Mouse (Mus musculus) lung, embryonic 16.5 days (tissue): ENCODE data around the gene Tmem120a. TPM values are rescaled to one million over a fixed set of nuclear protein-coding genes. Genes with fewer than 3 reads are reported as not detected.

Source experiments
- ATAC-seq: fragments of 200-750 bp; cut with Nextera tagmentation; 2 replicates; pipeline ENCODE4 v1.8.0; 2017; ENCODE audit warnings: low read depth, mild to moderate bottlenecking, moderate library complexity
- H3K27ac ChIP-seq: fragments of 300-500 bp; sonication (generic); 2 replicates; pipeline ENCODE4 v1.5.1; 2014; ENCODE audit warnings: mild to moderate bottlenecking, control low read depth, low read length
- H3K27me3 ChIP-seq: fragments of 300-500 bp; sonication (generic); 2 replicates; pipeline ENCODE4 v1.6.1; 2014; ENCODE audit warnings: low read depth, low read length, mixed read lengths; ENCODE audit not compliant: control insufficient read depth, insufficient read depth
- H3K36me3 ChIP-seq: fragments of 300-500 bp; sonication (generic); 2 replicates; pipeline ENCODE4 v1.6.1; 2014; ENCODE audit warnings: low read length; ENCODE audit not compliant: control insufficient read depth, insufficient read depth
- H3K4me1 ChIP-seq: fragments of 300-500 bp; sonication (generic); replicated peaks from 2 replicates; pipeline ENCODE4 v1.6.1; 2014; ENCODE audit warnings: low read length, mixed read lengths; ENCODE audit not compliant: control insufficient read depth, insufficient read depth
- H3K4me2 ChIP-seq: fragments of 300-500 bp; sonication (generic); 2 replicates; pipeline ENCODE4 v1.6.1; 2014; ENCODE audit warnings: low read depth, low read length, control low read depth
- H3K4me3 ChIP-seq: fragments of 300-500 bp; sonication (generic); 2 replicates; pipeline ENCODE4 v1.5.1; 2014; ENCODE audit warnings: mild to moderate bottlenecking, low read length, control low read depth
- H3K9ac ChIP-seq: fragments of 300-500 bp; sonication (generic); 2 replicates; pipeline ENCODE4 v1.6.1; 2014; ENCODE audit warnings: low read length, control low read depth
- H3K9me3 ChIP-seq: fragments of 300-500 bp; sonication (generic); 2 replicates; pipeline ENCODE4 v1.6.1; 2016; ENCODE audit warnings: low read length; ENCODE audit not compliant: control insufficient read depth
- WGBS: fragments of 180-500 bp; shearing (Covaris S2); extraction: QIAGEN DNeasy Blood & Tissue Kit; methylation state at CpG from one replicate; pipeline ENCODE4 v1.1.7; 2014; 5-methylcytosine and 5-hydroxymethylcytosine counted together
- polyA plus RNA-seq: library from polyadenylated mRNA; unstranded; fragments of >200 nt; fragmentation: Nextera tagmentation; extraction: Ambion mirVana; gene quantifications from 2 replicates; pipeline ENCODE4 v1.2.1, GENCODE M21; 2015

Tmem120a gene
- polyA plus RNA-seq, 1 experiment from 2014 or later: 37.9 TPM

DNA sequence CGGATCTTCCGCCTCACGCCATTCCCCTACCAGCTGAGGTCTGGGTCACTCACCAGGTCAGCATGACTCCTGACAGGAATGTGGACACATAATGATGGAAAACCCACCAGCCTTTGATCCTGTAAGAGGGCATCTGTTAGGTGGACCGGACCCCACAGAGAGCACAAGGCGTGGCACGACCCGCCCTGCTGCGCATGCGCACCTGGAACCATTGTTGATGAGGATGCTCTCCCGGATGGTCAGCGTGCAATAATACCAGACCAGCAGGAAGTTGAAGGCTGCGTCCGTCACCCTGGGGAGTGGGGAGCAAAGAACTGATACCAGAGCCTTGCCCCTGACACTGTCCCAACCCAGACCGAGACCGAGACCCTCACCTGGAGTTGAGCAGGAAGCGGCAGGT is 7.7 kb downstream of the Tmem120a start:
- Histone ChIP-seq H3K36me3 (peaks cover 43% of the 10 kb centered on the region), H3K27ac (no peak overlapping the region), H3K9me3 (no peaks in the 10 kb centered on the region), H3K9ac (no peak overlapping the region), H3K4me2 (no peak overlapping the region), H3K27me3 (no peaks in the 10 kb centered on the region), H3K4me3 (no peak overlapping the region), H3K4me1 (no peaks in the 10 kb centered on the region)
- no peak for ATAC-seq
- WGBS: 88% methylated on average over 16 of the region's 16 CpGs

DNA sequence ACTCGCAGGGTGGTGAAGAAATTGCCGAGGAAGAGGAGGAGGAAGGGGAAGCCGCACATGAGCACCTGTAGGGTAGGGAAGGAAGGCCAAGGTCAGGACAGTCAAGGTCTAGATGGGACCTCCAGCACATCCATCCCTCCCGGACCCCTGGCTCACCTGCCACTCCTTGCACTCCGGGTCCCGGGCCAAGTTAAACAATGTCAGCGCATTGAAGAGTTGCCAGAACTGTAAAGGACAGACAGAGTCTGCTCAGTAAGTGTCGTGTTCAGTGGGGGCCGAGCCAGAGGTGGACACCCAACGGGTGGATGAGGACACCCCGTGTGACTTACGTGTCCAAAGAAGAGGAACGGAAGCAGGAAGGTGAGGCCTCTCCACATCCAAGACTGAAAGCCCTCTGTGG is 8.5 kb downstream of the Tmem120a start:
- Histone ChIP-seq H3K27me3 (no peaks in the 10 kb centered on the region), H3K4me2 (no peak overlapping the region), H3K4me1 (no peaks in the 10 kb centered on the region), H3K27ac (no peak overlapping the region), H3K9me3 (no peaks in the 10 kb centered on the region), H3K4me3 (no peak overlapping the region), H3K36me3 (peaks cover 49% of the 10 kb centered on the region), H3K9ac (no peak overlapping the region)
- 78% methylated on average over 13 of the region's 13 CpGs for WGBS
- no peak for ATAC-seq

DNA sequence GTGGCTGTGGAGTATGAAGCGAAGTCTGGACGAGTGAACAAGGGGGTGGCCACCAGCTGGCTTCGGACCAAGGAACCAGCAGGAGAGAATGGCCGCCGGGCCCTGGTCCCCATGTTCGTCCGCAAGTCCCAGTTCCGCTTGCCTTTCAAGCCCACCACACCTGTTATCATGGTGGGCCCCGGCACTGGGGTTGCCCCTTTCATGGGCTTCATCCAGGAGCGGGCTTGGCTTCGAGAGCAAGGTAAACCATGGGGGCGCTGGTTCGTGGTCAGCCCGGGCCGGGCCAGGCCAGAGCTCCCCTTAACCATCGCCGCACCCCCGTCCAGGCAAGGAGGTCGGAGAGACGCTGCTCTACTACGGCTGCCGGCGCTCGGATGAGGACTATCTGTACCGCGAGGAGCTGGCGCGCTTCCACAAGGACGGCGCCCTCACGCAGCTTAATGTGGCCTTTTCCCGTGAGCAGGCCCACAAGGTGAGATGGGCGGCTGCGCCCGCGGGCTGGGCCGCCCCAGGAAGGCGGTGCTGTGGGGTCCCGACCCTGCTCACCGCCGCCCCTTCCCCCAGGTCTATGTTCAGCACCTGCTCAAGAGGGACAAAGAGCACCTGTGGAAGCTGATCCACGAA is 10.1 kb downstream of the Tmem120a start:
- no peaks in the 10 kb centered on the region for H3K27me3 ChIP-seq
- H3K9me3 ChIP-seq: no peaks in the 10 kb centered on the region
- H3K36me3 ChIP-seq: peaks cover 57% of the 10 kb centered on the region
- 90% methylated on average over 42 of the region's 42 CpGs for WGBS
- H3K4me2 ChIP-seq: no peak overlapping the region
- no peak overlapping the region for H3K27ac ChIP-seq
- peak; percentile 2 for ATAC-seq
- no peak overlapping the region for H3K9ac ChIP-seq
- H3K4me1 ChIP-seq: no peaks in the 10 kb centered on the region
- no peak overlapping the region for H3K4me3 ChIP-seq

- no peaks in the 10 kb centered on the region for H3K27me3 ChIP-seq
- H3K4me1 ChIP-seq: no peaks in the 10 kb centered on the region
- no peak overlapping the region for H3K9ac ChIP-seq
- no peak overlapping the region for H3K4me3 ChIP-seq
- ATAC-seq: no peak
- no peak overlapping the region for H3K4me2 ChIP-seq
- H3K9me3 ChIP-seq: no peaks in the 10 kb centered on the region
- WGBS: 90% methylated on average over 4 of the region's 4 CpGs
- peaks cover 57% of the 10 kb centered on the region for H3K36me3 ChIP-seq
- H3K27ac ChIP-seq: no peak overlapping the region
Observed at GRCm38 (mm10) chr5:135733071-135733470, 11.2 kb downstream of the Tmem120a start.

DNA sequence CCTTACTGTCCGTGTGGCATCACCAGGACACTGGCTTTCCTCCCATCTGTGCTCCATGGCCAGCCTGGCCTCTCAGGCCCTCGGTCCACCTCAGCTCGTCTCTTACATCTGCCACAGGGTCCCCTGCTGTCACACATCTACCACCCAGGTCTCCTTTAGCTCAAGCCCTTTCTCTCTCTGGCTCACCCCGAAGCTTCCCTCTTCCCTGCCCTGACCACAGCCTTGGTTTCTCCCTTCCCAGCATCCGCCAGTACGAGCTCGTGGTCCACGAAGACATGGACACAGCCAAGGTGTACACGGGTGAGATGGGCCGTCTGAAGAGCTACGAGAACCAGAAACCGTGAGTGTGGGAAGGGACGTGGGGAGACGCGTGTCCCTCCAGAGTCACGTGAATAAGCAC is 12.9 kb downstream of the Tmem120a start:
- 92% methylated on average over 16 of the region's 16 CpGs for WGBS
- ATAC-seq: no peak

DNA sequence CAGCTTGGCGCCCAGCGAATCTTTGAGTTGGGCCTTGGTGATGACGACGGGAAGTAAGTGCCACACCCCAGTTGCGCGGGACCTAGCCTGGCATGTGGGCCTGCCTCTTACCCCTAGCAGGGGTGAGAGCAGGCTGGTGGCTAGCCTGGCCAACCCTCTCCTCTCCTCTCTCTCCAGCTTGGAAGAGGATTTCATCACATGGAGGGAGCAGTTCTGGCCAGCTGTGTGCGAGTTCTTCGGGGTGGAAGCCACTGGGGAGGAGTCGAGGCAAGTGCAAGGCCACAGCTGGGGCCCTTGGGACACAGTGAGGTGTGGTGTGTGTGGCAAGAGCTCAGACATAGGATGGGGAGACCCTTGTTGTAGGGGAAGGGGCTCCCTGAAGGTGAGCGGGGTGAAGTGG is 13.3 kb downstream of the Tmem120a start:
- Histone ChIP-seq H3K4me2 (no peak overlapping the region), H3K4me3 (no peak overlapping the region), H3K27ac (no peak overlapping the region), H3K27me3 (no peaks in the 10 kb centered on the region), H3K9ac (no peak overlapping the region), H3K4me1 (peaks cover 2% of the 10 kb centered on the region), H3K36me3 (peaks cover 50% of the 10 kb centered on the region), H3K9me3 (no peaks in the 10 kb centered on the region)
- WGBS: 94% methylated on average over 10 of the region's 10 CpGs
- no peak for ATAC-seq

More for the DNA sequence above, 12.9 kb downstream of the Tmem120a start:
- no peak overlapping the region for H3K4me2 ChIP-seq
- H3K27ac ChIP-seq: no peak overlapping the region
- H3K9ac ChIP-seq: no peak overlapping the region
- peaks cover 52% of the 10 kb centered on the region for H3K36me3 ChIP-seq
- no peak overlapping the region for H3K4me3 ChIP-seq
- H3K4me1 ChIP-seq: no peaks in the 10 kb centered on the region
- H3K9me3 ChIP-seq: no peaks in the 10 kb centered on the region
- no peaks in the 10 kb centered on the region for H3K27me3 ChIP-seq

DNA sequence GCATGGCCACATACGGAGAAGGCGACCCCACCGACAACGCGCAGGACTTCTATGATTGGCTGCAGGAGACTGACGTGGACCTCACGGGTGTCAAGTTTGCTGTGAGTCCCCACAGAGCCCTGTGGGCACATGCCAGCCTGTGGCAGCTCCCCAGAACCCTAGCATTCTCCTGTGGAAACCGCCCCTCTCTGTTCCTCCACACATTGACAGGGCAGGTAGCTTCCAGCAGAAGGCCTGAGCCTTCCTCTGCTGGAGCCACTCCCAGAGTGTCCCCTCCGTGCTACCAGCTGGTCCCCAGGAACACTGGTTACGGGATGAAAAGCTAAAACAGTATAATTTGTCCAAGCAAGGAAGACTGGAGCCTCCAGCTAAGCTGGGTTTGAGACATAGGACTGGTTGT is 14.0 kb downstream of the Tmem120a start:
- H3K27ac ChIP-seq: no peak overlapping the region

GRCm38 (mm10) chr5:135729351-135729750 is 14.9 kb downstream of the Tmem120a start:
- Histone ChIP-seq H3K36me3 (peaks cover 35% of the 10 kb centered on the region), H3K4me1 (peaks cover 17% of the 10 kb centered on the region), H3K4me2 (no peak overlapping the region), H3K9ac (no peak overlapping the region), H3K27me3 (no peaks in the 10 kb centered on the region), H3K4me3 (no peak overlapping the region), H3K27ac (no peak overlapping the region), H3K9me3 (no peaks in the 10 kb centered on the region)
- WGBS: 85% methylated on average over 13 of the region's 13 CpGs
- ATAC-seq: no peak

More for the DNA sequence above, 14.0 kb downstream of the Tmem120a start:
- ATAC-seq: no peak
- WGBS: 93% methylated on average over 10 of the region's 10 CpGs
- H3K9ac ChIP-seq: no peak overlapping the region
- H3K4me2 ChIP-seq: no peak overlapping the region
- H3K9me3 ChIP-seq: no peaks in the 10 kb centered on the region
- no peak overlapping the region for H3K4me3 ChIP-seq
- H3K4me1 ChIP-seq: peaks cover 8% of the 10 kb centered on the region
- H3K27me3 ChIP-seq: no peaks in the 10 kb centered on the region
- H3K36me3 ChIP-seq: peaks cover 44% of the 10 kb centered on the region

DNA sequence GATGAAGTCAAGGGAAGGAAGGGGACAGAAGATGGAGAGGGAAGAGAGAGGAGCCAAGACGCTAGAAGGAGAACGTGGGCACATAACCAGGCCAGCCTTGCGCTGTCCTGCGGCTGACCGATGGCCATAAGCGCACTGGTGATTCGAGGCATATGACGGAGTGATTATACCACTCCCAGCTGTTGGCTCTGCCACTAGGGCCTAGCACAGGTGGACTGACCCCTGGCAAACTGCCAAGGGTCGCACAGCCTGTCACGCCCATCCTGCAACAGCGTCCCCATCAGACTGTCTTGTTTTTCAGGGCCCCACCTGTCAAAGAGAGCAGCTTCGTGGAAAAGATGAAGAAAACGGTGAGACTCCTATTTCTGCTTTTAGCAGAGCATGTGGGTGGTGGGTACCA is 15.9 kb downstream of the Tmem120a start:
- 89% methylated on average over 13 of the region's 13 CpGs for WGBS
- peaks cover 25% of the 10 kb centered on the region for H3K36me3 ChIP-seq
- ATAC-seq: no peak

GRCm38 (mm10) chr5:135727871-135728270 is 16.4 kb downstream of the Tmem120a start:
- Histone ChIP-seq H3K4me3 (no peak overlapping the region), H3K36me3 (peaks cover 20% of the 10 kb centered on the region)
- WGBS: 86% methylated on average over 9 of the region's 9 CpGs

More for the DNA sequence above, 15.9 kb downstream of the Tmem120a start:
- Histone ChIP-seq H3K27me3 (no peaks in the 10 kb centered on the region), H3K4me1 (peaks cover 17% of the 10 kb centered on the region), H3K9me3 (no peaks in the 10 kb centered on the region), H3K9ac (no peak overlapping the region), H3K27ac (no peak overlapping the region), H3K4me2 (no peak overlapping the region), H3K4me3 (no peak overlapping the region)

More at GRCm38 (mm10) chr5:135727871-135728270, 16.4 kb downstream of the Tmem120a start:
- Histone ChIP-seq H3K4me1 (peaks cover 17% of the 10 kb centered on the region), H3K9ac (no peak overlapping the region), H3K4me2 (no peak overlapping the region), H3K27ac (no peak overlapping the region), H3K9me3 (no peaks in the 10 kb centered on the region), H3K27me3 (no peaks in the 10 kb centered on the region)
- ATAC-seq: no peak
